Mouse (Mus musculus): Measurements from ENCODE around the gene Alg9. TPM values are rescaled to one million over a fixed set of nuclear protein-coding genes. Genes with fewer than 3 reads are reported as not detected.

Alg9 gene
- polyA plus RNA-seq, 1 experiment from 2014 or later = 44.2 TPM

DNA sequence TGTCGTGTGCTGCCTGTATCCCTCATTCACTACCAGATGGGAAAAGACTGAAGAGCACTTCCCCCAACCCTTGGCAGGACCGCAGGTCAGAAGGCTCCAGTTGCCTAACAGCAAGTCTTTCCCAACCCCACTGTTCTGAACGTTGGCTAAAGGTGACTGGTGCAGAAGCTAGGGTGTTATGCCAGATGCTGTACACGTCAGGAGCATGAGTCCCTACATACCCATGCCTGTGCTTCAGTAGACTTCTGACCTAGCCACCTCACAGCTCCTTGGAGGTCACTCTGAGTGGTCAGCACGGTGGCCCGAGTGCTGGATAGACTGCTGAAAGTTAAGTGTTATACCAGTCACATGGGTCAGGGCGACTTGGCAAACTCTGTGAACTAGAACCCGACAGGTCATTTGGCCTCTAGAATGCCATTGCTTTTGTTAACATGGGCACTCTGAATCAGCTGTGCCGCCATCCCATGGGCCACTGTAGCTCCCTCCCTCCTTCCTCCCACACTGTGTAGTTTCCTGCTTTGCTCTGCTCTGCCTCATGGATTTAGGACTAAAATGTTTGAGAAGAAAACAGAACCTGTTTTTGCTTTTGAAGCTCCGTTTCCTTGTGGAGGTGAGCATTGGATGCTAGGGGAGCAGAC is 60.4 kb downstream of the Alg9 start:
- 82% methylated on average over 10 of the region's 10 CpGs for WGBS
- no peak overlapping the region for H3K4me2 ChIP-seq (replicated peaks; ENCODE audit: low read depth, low read length)
- no peak for ATAC-seq (ENCODE audit: low FRiP score, low TSS enrichment)
- H3K36me3 ChIP-seq (ENCODE audit: control insufficient read depth, insufficient read depth, low read length) = peaks cover 14% of the 10 kb centered on the region; the same call in 1 of the 2 replicates
- H3K9ac ChIP-seq (ENCODE audit: low read depth, low read length) = no peak overlapping the region
- no peak overlapping the region for H3K27ac ChIP-seq (ENCODE audit: low read depth, low read length)
- H3K4me1 ChIP-seq (ENCODE audit: control insufficient read depth, insufficient read depth, low read length) = no peaks in the 10 kb centered on the region
- H3K9me3 ChIP-seq (ENCODE audit: control insufficient read depth, low read length) = no peaks in the 10 kb centered on the region
- no peak overlapping the region for H3K4me3 ChIP-seq (ENCODE audit: low read length)
- no peaks in the 10 kb centered on the region for H3K27me3 ChIP-seq (ENCODE audit: control insufficient read depth, insufficient read depth, low read length)

DNA sequence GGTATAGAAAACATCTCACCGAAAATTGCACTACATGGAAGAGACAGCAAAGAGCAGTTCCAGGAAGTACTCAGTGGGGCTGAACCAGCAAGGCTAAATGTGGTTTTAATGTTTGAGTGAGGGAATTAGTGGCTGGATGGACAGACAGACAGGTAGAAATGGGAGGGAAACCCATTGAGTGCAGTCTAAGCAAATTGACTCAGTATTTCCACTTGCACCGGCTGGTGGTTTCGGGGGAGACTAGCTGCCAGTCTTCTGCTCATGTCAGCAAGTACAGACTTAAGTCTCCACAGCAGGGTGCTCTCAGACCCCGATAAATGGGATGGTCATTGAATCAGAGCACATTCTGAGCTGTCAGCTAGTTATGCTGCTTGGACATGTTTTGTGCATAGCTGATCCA is 61.3 kb downstream of the Alg9 start:
- no peak overlapping the region for H3K4me2 ChIP-seq (replicated peaks; ENCODE audit: low read depth, low read length)
- no peak overlapping the region for H3K4me3 ChIP-seq (ENCODE audit: low read length)
- H3K27me3 ChIP-seq (ENCODE audit: control insufficient read depth, insufficient read depth, low read length) = no peaks in the 10 kb centered on the region
- 91% methylated on average over 4 of the region's 4 CpGs for WGBS
- no peaks in the 10 kb centered on the region for H3K9me3 ChIP-seq (ENCODE audit: control insufficient read depth, low read length)
- no peak for ATAC-seq (ENCODE audit: low FRiP score, low TSS enrichment)
- no peaks in the 10 kb centered on the region for H3K4me1 ChIP-seq (ENCODE audit: control insufficient read depth, insufficient read depth, low read length)
- H3K9ac ChIP-seq (ENCODE audit: low read depth, low read length) = no peak overlapping the region
- H3K27ac ChIP-seq (ENCODE audit: low read depth, low read length) = no peak overlapping the region
- peaks cover 13% of the 10 kb centered on the region; the same call in 1 of the 2 replicates for H3K36me3 ChIP-seq (ENCODE audit: control insufficient read depth, insufficient read depth, low read length)

- ATAC-seq (ENCODE audit: low FRiP score, low TSS enrichment) = no peak
- WGBS = 86% methylated on average over 13 of the region's 13 CpGs
Measured at GRCm38 (mm10) chr9:50841079-50841789, 66.4 kb downstream of the Alg9 start.

GRCm38 (mm10) chr9:50845081-50845480 is 70.3 kb downstream of the Alg9 start, which contains the start of gene Ppp2r1b:
TSS of gene Ppp2r1b (plus strand) at chr9:50845301.
- no peak for ATAC-seq (ENCODE audit: low FRiP score, low TSS enrichment)
- Histone ChIP-seq H3K27ac (ENCODE audit: low read depth, low read length) (no peak within 1 kb of the TSS), H3K4me1 (ENCODE audit: control insufficient read depth, insufficient read depth, low read length) (no peaks in the 10 kb centered on the region)

More at GRCm38 (mm10) chr9:50841079-50841789, 66.4 kb downstream of the Alg9 start:
- Histone ChIP-seq H3K4me1 (ENCODE audit: control insufficient read depth, insufficient read depth, low read length) (no peaks in the 10 kb centered on the region), H3K27me3 (ENCODE audit: control insufficient read depth, insufficient read depth, low read length) (no peaks in the 10 kb centered on the region), H3K4me3 (ENCODE audit: low read length) (no peak overlapping the region), H3K4me2 (replicated peaks; ENCODE audit: low read depth, low read length) (no peak overlapping the region), H3K9ac (ENCODE audit: low read depth, low read length) (no peak overlapping the region), H3K27ac (ENCODE audit: low read depth, low read length) (no peak overlapping the region), H3K9me3 (ENCODE audit: control insufficient read depth, low read length) (no peaks in the 10 kb centered on the region), H3K36me3 (ENCODE audit: control insufficient read depth, insufficient read depth, low read length) (peaks cover 18% of the 10 kb centered on the region)

GRCm38 (mm10) chr9:50845547-50845946 is 70.7 kb downstream of the Alg9 start:
- Histone ChIP-seq H3K27ac (ENCODE audit: low read depth, low read length) (no peak overlapping the region), H3K36me3 (ENCODE audit: control insufficient read depth, insufficient read depth, low read length) (peaks cover 13% of the 10 kb centered on the region), H3K4me3 (ENCODE audit: low read length) (no peak overlapping the region), H3K9me3 (ENCODE audit: control insufficient read depth, low read length) (no peaks in the 10 kb centered on the region), H3K4me1 (ENCODE audit: control insufficient read depth, insufficient read depth, low read length) (no peaks in the 10 kb centered on the region), H3K9ac (ENCODE audit: low read depth, low read length) (no peak overlapping the region), H3K27me3 (ENCODE audit: control insufficient read depth, insufficient read depth, low read length) (no peaks in the 10 kb centered on the region), H3K4me2 (replicated peaks; ENCODE audit: low read depth, low read length) (no peak overlapping the region)
- peak; percentile 82 for ATAC-seq (ENCODE audit: low FRiP score, low TSS enrichment)
- 9% methylated on average over 9 of the region's 9 CpGs for WGBS

More at GRCm38 (mm10) chr9:50845081-50845480, 70.3 kb downstream of the Alg9 start, which contains the start of gene Ppp2r1b:
- Histone ChIP-seq H3K9me3 (ENCODE audit: control insufficient read depth, low read length) (no peaks in the 10 kb centered on the region), H3K36me3 (ENCODE audit: control insufficient read depth, insufficient read depth, low read length) (peaks cover 13% of the 10 kb centered on the region), H3K9ac (ENCODE audit: low read depth, low read length) (no peak within 1 kb of the TSS), H3K4me2 (replicated peaks; ENCODE audit: low read depth, low read length) (no peak within 1 kb of the TSS), H3K27me3 (ENCODE audit: control insufficient read depth, insufficient read depth, low read length) (no peaks in the 10 kb centered on the region), H3K4me3 (ENCODE audit: low read length) (no peak within 1 kb of the TSS)
- WGBS = 79% methylated on average over 3 of the region's 3 CpGs

GRCm38 (mm10) chr9:50847133-50847532 is 72.3 kb downstream of the Alg9 start:
- H3K4me1 ChIP-seq (ENCODE audit: control insufficient read depth, insufficient read depth, low read length) = no peaks in the 10 kb centered on the region
- H3K4me2 ChIP-seq (replicated peaks; ENCODE audit: low read depth, low read length) = no peak overlapping the region
- WGBS = 91% methylated on average over 6 of the region's 6 CpGs
- H3K4me3 ChIP-seq (ENCODE audit: low read length) = no peak overlapping the region
- no peak overlapping the region for H3K9ac ChIP-seq (ENCODE audit: low read depth, low read length)
- H3K27ac ChIP-seq (ENCODE audit: low read depth, low read length) = no peak overlapping the region
- no peaks in the 10 kb centered on the region for H3K9me3 ChIP-seq (ENCODE audit: control insufficient read depth, low read length)
- H3K36me3 ChIP-seq (ENCODE audit: control insufficient read depth, insufficient read depth, low read length) = peaks cover 13% of the 10 kb centered on the region
- H3K27me3 ChIP-seq (ENCODE audit: control insufficient read depth, insufficient read depth, low read length) = no peaks in the 10 kb centered on the region
- no peak for ATAC-seq (ENCODE audit: low FRiP score, low TSS enrichment)

GRCm38 (mm10) chr9:50847606-50848368 is 73.0 kb downstream of the Alg9 start:
- ATAC-seq (ENCODE audit: low FRiP score, low TSS enrichment) = no peak
- no peak overlapping the region for H3K4me2 ChIP-seq (replicated peaks; ENCODE audit: low read depth, low read length)
- H3K4me3 ChIP-seq (ENCODE audit: low read length) = no peak overlapping the region
- H3K27me3 ChIP-seq (ENCODE audit: control insufficient read depth, insufficient read depth, low read length) = no peaks in the 10 kb centered on the region
- no peaks in the 10 kb centered on the region; the same call in 1 of the 2 replicates for H3K4me1 ChIP-seq (ENCODE audit: control insufficient read depth, insufficient read depth, low read length)
- no peak overlapping the region for H3K27ac ChIP-seq (ENCODE audit: low read depth, low read length)
- H3K9ac ChIP-seq (ENCODE audit: low read depth, low read length) = no peak overlapping the region
- WGBS = 52% methylated on average over 12 of the region's 12 CpGs
- no peaks in the 10 kb centered on the region for H3K9me3 ChIP-seq (ENCODE audit: control insufficient read depth, low read length)
- H3K36me3 ChIP-seq (ENCODE audit: control insufficient read depth, insufficient read depth, low read length) = peaks cover 10% of the 10 kb centered on the region

DNA sequence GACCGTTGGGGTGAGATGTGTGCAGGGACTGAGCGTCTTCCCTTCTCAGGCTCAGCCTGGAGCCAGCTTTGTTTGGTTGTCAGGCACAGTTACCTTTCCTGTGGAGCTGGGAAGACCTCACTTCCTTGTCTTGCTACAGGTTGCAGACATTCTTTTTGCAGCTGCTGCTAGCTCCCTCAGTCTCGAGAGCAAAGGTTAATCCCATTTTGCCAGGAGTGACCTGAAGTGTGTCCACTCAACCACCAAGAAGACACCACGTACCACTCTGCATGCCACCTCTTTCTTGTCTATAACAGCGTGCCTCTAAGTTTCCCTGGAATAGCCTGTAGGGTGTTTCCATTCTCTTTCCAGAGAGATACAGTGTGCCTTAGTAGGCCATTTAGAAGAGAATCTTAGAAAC is 74.0 kb downstream of the Alg9 start:
- Histone ChIP-seq H3K36me3 (ENCODE audit: control insufficient read depth, insufficient read depth, low read length) (peaks cover 5% of the 10 kb centered on the region; the same call in 1 of the 2 replicates), H3K9me3 (ENCODE audit: control insufficient read depth, low read length) (no peaks in the 10 kb centered on the region), H3K27ac (ENCODE audit: low read depth, low read length) (no peak overlapping the region), H3K4me3 (ENCODE audit: low read length) (no peak overlapping the region), H3K4me2 (replicated peaks; ENCODE audit: low read depth, low read length) (no peak overlapping the region), H3K27me3 (ENCODE audit: control insufficient read depth, insufficient read depth, low read length) (no peaks in the 10 kb centered on the region), H3K9ac (ENCODE audit: low read depth, low read length) (no peak overlapping the region), H3K4me1 (ENCODE audit: control insufficient read depth, insufficient read depth, low read length) (peaks cover 4% of the 10 kb centered on the region; the same call in 1 of the 2 replicates)
- 69% methylated on average over 5 of the region's 5 CpGs for WGBS
- ATAC-seq (ENCODE audit: low FRiP score, low TSS enrichment) = no peak

Data from kidney, embryonic 14.5 days (tissue).